Mouse (Mus musculus) frontal cortex, adult (tissue): ENCODE measurements around the gene Gse1.
A peak's percentile ranks its signal among the peaks of the same experiment; 100 is the strongest.

ENCODE experiments used
- ATAC-seq: cut with Nextera tagmentation; 2 replicates; pipeline ENCODE4 v1.9.2; 2017; ENCODE audit warnings: mild to moderate bottlenecking, moderate library complexity, mixed read lengths; ENCODE audit not compliant: low TSS enrichment

Gse1 gene

GRCm38 (mm10) chr8:120496478-120496877 lies 268.2 kb downstream of the Gse1 start:
- ATAC-seq, result no peak

- ATAC-seq, result no peak
Observed at GRCm38 (mm10) chr8:120497503-120497946, 269.3 kb downstream of the Gse1 start.

- ATAC-seq, result no peak
Observed at GRCm38 (mm10) chr8:120498349-120498831, 270.1 kb downstream of the Gse1 start.

- ATAC-seq, result peak; percentile 66
Observed at GRCm38 (mm10) chr8:120498926-120499605, 270.8 kb downstream of the Gse1 start.

GRCm38 (mm10) chr8:120500701-120501261 lies 272.5 kb downstream of the Gse1 start:
- ATAC-seq, result no peak

- no peak for ATAC-seq
Observed at GRCm38 (mm10) chr8:120501426-120501825, 273.2 kb downstream of the Gse1 start.

- no peak for ATAC-seq
Observed at GRCm38 (mm10) chr8:120502428-120502827, 274.2 kb downstream of the Gse1 start.

- peak; percentile 26; the same call in 1 of the 2 replicates for ATAC-seq
Observed at GRCm38 (mm10) chr8:120504251-120505081, 276.2 kb downstream of the Gse1 start.

- no peak for ATAC-seq
Observed at GRCm38 (mm10) chr8:120505082-120505511, 276.8 kb downstream of the Gse1 start.

GRCm38 (mm10) chr8:120505619-120506310 lies 277.5 kb downstream of the Gse1 start:
- no peak for ATAC-seq

- no peak for ATAC-seq
Observed at GRCm38 (mm10) chr8:120506562-120506961, 278.3 kb downstream of the Gse1 start.

- ATAC-seq, result no peak
Observed at GRCm38 (mm10) chr8:120507290-120507689, 279.0 kb downstream of the Gse1 start.

- ATAC-seq, result no peak
Observed at GRCm38 (mm10) chr8:120509136-120510034, 281.1 kb downstream of the Gse1 start.

GRCm38 (mm10) chr8:120510035-120510416 lies 281.8 kb downstream of the Gse1 start:
- no peak for ATAC-seq

GRCm38 (mm10) chr8:120510863-120511457 lies 282.7 kb downstream of the Gse1 start:
- ATAC-seq, result no peak

- no peak for ATAC-seq
Observed at GRCm38 (mm10) chr8:120511737-120512136, 283.5 kb downstream of the Gse1 start.

- ATAC-seq, result no peak
Observed at GRCm38 (mm10) chr8:120512326-120512725, 284.1 kb downstream of the Gse1 start.

GRCm38 (mm10) chr8:120513145-120513544 lies 284.9 kb downstream of the Gse1 start:
- no peak for ATAC-seq

GRCm38 (mm10) chr8:120513638-120514461 lies 285.6 kb downstream of the Gse1 start:
- no peak for ATAC-seq
